Mouse (Mus musculus) kidney, postnatal 36 days (tissue): Measurements from ENCODE around the gene Fdxacb1.

Experiments
- DNase-seq, 2 experiments: peaks; one replicate each; pipeline ENCODE4 v3.0.0; 2021 to 2022; ENCODE audit warnings: mixed read lengths in 2 of 2

The Fdxacb1 gene

DNA sequence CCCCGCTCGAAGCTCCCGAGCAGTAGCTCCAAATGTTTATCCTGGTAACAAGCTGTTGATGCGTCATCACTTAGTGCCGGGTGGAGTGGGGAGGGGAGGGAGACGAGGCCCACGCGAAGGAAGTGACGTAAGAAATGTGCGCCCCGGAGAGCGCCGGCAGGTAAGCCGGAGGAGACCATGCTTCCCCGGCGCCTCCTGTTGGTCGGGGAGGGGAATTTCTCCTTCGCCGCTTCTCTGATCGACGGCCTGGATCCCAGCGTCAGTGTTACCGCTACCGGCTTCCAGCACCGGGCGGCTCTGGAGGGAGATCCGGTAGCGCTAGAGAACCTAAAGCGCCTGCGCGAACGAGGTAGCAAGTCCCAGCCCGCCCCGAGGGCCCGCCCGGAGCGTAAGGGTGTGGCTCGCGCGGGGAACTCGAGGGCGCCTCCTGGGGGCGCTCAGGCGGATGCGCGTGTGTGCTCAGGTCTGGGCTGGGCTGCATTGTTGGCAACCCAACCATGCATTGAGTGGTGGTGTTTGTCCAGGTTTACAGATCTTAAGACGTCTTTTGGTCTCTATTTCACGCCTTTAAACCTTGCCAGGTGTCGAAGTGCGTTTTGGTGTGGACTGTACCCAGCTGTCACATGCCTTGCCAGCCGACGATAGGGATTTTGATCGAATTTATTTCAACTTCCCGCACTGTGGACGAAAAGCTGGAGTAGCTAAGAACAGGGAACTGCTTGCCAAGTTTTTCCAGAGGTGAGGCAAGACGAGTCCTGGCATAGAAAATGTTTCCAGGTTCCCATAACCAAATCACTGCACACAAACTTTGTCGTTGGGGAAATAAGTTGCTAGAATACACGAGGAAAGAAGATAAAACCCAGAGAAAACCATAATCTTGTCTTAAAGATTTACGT lies at the start of gene Fdxacb1:
TSS of gene Fdxacb1 (plus strand) at position 130 of the 896 bp plus-strand sequence.
- peak; percentile 99 for DNase-seq

GRCm38 (mm10) chr9:50718878-50719277 lies 49.2 kb upstream of the Fdxacb1 start:
- DNase-seq, result no peak

- peak in 1 of 2 experiments; percentile 43 for DNase-seq
Observed at GRCm38 (mm10) chr9:50721061-50721460, 47.0 kb upstream of the Fdxacb1 start.

- DNase-seq, result no peak
Observed at GRCm38 (mm10) chr9:50722451-50722911, 45.6 kb upstream of the Fdxacb1 start.

GRCm38 (mm10) chr9:50723406-50723805 lies 44.6 kb upstream of the Fdxacb1 start:
- peak; percentile 58 to 78 for DNase-seq

DNA sequence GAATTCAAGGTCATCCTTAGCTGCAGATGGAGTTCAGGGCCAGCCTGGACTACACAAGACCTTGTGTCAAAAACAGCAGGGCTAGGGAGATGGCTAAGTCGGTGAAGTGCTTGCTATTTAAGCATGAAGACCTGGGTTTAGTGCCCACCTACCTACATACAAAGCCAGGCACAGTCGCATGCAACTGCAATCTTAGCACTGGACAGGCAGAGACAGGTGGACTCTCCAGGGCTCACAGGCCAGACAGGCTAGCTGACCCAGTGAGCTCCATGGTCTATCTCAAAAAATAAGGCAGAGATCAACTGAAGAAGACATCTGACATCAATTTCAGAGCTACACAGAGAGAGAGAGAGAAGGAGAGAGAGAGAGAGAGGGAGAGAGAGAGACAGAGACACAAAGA lies 43.9 kb upstream of the Fdxacb1 start:
- DNase-seq, result no peak

GRCm38 (mm10) chr9:50724661-50725330 lies 43.2 kb upstream of the Fdxacb1 start:
- DNase-seq, result no peak

- DNase-seq, result no peak
Observed at GRCm38 (mm10) chr9:50725921-50726590, 42.0 kb upstream of the Fdxacb1 start.

GRCm38 (mm10) chr9:50727171-50727924 lies 40.7 kb upstream of the Fdxacb1 start:
- no peak for DNase-seq

GRCm38 (mm10) chr9:50727925-50728651 lies 39.9 kb upstream of the Fdxacb1 start:
- DNase-seq, result peak; percentile 55 to 73

GRCm38 (mm10) chr9:50729600-50729999 lies 38.4 kb upstream of the Fdxacb1 start:
- peak in 1 of 2 experiments; percentile 45 for DNase-seq

DNA sequence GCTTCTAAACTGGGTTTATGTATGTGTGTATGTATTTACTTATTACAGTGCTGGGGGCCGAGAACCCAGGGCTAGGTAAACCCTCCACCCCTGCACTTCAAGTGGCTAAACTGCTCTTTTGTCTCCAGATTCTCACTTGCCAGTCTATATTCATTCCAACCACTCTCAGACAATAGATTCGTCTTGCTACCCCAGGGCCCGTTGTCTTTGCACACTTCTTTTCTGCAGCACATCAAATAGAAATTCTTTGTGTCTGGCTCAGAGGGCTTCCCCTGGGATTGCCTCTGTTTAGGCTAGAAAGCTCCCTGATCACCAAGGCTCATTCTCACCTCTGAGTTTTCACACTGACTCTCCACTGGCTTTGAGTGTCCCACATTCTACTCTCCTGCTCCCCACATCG lies 35.5 kb upstream of the Fdxacb1 start:
- DNase-seq, result no peak

DNA sequence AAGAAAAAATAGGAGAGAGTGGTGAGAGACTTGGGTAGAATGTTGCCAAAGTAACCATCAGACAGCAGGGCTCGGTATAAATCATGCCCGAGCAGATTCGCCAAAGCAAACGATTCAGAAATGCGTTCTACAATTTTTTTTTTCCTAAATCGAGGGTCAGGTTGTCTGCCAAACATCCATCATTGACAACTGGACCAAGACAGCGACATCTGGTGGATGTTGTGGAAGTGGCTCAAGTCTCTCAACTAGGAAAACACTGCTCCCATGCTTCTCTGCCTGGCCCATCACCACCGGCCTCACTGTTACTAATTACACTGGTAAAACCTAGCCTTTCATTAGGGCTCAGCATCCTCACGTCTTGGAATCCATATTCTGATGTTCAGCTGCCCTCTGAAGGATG lies 33.0 kb upstream of the Fdxacb1 start:
- peak; percentile 64 to 79 for DNase-seq

DNA sequence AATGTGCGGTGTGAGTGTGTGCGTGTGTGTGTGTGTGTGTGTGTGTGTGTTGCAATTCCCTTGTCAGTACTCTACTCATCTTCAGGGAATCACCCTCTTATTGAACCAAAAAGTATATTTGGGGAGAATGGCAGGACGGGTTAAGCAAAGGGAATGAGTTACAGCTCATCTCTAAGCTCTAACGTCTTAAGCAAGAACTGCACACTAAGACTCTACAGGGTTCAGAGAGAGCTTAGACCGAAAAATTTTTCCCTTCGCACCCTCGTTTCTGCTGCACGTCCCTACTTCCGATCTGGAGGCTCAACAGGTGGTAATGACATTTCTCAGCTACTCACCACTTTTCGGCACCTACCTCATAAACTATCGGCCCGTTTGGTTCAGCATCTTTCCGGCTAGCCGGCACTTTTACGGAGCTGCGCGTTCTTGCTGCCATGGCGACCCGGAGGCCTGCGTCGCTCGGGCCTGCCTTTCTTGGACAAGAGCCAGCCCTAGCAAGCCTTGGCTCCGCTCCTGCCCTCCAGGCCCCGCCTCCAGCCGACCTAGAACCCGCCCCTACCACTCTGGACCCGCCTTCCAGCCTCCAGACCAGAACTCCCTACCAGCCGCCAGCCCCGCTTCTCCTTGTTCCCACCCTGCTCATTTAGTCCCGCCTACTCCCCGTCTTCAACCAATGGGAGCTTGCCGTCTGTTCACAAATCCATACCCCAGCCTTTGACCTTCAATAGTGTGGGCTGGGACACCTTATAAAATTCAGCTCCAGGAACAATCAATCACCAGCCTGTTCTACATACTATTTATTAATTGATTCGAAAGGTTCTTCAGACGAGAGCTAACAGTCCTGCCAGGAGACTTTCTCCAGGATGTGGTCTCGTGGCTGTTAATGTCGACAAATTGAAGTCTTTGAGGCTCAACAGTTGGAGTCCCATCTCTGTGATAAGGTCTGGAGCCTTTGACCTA lies 28.8 kb upstream of the Fdxacb1 start, which contains the start of gene Dixdc1:
TSS of gene Dixdc1 (minus strand) at position 604 of the 957 bp plus-strand sequence.
- DNase-seq, result peak; percentile 95 to 96

GRCm38 (mm10) chr9:50740867-50741784 lies 26.9 kb upstream of the Fdxacb1 start:
- DNase-seq, result no peak

- DNase-seq, result no peak
Observed at GRCm38 (mm10) chr9:50742261-50742660, 25.8 kb upstream of the Fdxacb1 start.

DNA sequence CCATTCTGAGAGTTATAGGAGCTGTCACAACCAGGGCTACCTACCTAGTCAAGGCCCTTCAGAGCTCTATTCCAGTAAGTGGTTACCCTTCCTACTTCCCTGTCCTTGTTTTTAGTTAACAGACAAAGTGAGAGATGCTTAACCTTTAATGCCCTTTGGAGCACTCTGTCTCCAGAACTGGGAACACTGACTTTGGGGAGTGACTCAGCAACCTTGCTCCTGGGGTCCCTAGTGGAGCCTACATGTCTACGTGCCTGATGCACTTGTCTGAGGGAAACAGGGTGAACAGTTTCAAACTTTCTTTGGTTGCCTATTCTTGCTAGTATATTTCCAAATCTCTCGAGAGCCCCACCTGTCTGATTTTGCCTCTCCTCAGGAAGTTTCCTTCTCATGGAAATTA lies 25.3 kb upstream of the Fdxacb1 start:
- no peak for DNase-seq

GRCm38 (mm10) chr9:50745806-50746205 lies 22.2 kb upstream of the Fdxacb1 start:
- DNase-seq, result no peak

DNA sequence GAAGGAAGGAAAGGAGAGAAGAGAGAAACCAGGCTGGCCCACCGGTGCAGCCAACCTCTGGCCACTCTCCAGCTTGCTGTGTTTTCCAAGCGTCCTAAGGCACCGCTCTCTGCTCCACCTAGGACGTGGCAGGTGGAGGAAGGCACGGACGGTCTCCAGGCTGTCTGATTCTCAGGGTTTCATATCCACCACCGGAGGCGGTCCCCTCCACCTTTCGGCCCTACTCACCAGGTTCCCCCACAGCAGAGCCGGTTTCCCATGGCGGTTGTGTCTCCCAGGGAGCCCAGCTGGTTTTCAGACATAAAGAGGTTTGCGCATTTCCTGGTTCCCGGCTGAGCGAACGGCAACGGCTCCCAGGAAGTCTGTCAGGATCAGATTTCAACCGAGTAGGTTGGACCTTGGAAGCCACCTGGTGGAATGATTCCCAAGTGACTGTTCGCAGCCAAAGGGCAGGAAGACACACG lies 21.8 kb upstream of the Fdxacb1 start, which contains the start of gene 2310030G06Rik:
TSS of gene 2310030G06Rik (minus strand) at position 323 of the 464 bp plus-strand sequence.
- DNase-seq, result peak; percentile 82 to 87
